Mouse (Mus musculus): ENCODE data around the gene Bloc1s3.

Gene Bloc1s3

DNA sequence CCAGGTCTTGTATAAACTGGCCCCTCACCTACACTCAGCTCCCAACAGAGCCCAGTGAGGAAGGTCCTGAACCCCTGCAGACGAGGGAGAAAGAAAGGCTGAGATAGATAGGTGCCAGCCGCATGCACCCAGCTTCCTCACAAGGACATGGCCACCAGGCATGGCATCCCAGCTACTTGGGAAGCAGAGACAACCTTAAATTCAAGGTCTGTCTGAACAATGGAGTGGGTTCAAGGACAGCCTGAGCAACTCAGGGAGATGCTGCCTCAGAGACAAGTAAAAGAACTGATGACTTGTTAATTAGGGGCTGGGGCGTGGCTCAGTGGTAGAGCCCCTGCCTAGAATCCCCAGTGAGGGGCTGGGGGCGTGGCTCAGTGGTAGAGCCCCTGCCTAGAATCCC is 53.0 kb downstream of the Bloc1s3 start:
- DNase-seq (ENCODE audit: low read depth, low spot score): peak; percentile 57

Measured in R1 (cell line).